Mouse (Mus musculus) ES-Bruce4 (cell line): Measurements from ENCODE around the gene Hoxc10.

Source experiments
- CTCF ChIP-seq: IDR thresholded peaks from one replicate; pipeline ENCODE4 v1.8.1; 2011; ENCODE audit warnings: low read depth, low read length
- POLR2A ChIP-seq: IDR thresholded peaks from one replicate; pipeline ENCODE4 v1.8.1; 2011; ENCODE audit warnings: low read length; ENCODE audit not compliant: insufficient read depth

DNA sequence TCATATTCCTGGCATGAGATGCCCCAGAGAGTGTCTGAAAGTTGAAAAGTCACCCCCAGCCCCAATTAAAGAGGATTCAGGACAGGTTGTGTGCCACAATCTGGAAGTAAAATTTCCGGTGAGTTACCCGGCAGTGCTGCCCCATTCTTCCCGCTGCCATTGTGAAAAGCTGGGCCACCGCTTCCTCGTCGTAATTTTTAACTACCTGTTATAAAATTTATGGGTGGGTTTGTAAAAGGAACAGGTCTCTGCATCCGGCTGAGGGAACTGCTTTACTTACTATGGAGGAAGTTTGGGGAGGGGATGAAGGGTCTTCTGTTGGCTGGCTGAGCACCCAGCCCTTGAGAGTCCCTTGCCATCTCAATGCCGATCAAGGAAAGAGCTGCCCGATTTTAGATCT lies 30.0 kb downstream of the Hoxc10 start:
- TF ChIP-seq CTCF (no peak), POLR2A (no peak)
